Comparison of ENCODE assay signal across 8 mouse cellular contexts in genomic region chr2:45113912-45114311, GRCm38 (mm10). TPM values are rescaled to one million over a fixed set of nuclear protein-coding genes. Genes with fewer than 3 reads are reported as not detected.
A peak's percentile ranks its signal among the peaks of the same experiment; 100 is the strongest.
DNase-seq lines count a peak whose midpoint lies in the region; ATAC-seq and TF ChIP-seq lines count a peak whose summit lies in the region.
"Had no signal": no experiment of that assay in that cellular context is flagged by ENCODE, and none has a peak within 500 bp of the region (broad histone marks: within the 10 kb centered on the region; RNA-seq: fewer than 3 reads in every experiment).

No protein-coding gene starts in this region.

- peak; percentile 18 for DNase-seq in limb, embryonic 14.5 days (ENCODE audit: low spot score)
- DNase-seq in limb, embryonic 10.5 days (ENCODE audit: low spot score), result no peak
- DNase-seq in adrenal gland, adult 2 months, result no peak
- no peak for DNase-seq in spleen, postnatal 10 days (ENCODE audit: low spot score in 2 of 2)
- DNase-seq: thymus, postnatal 36 days had no signal

- no peak overlapping the region for H3K4me2 ChIP-seq in limb, embryonic 14.5 days (replicated peaks; ENCODE audit: low read depth, low read length, severe bottlenecking)
- H3K4me2 ChIP-seq in embryonic facial prominence, embryonic 15.5 days (replicated peaks), result peak overlapping the region; percentile 56
- peak overlapping the region; percentile 45; the same call in 1 of the 2 replicates for H3K4me2 ChIP-seq in intestine, embryonic 15.5 days (replicated peaks)
- H3K4me2 ChIP-seq in neural tube, embryonic 15.5 days, result peak overlapping the region; percentile 84

- ATAC-seq in limb, embryonic 14.5 days (ENCODE audit: low FRiP score, low read depth), result no peak
- no peak for ATAC-seq in embryonic facial prominence, embryonic 15.5 days (ENCODE audit: insufficient number of reproducible peaks, low FRiP score, low TSS enrichment, low read depth)
- ATAC-seq in intestine, embryonic 15.5 days, result no peak
- ATAC-seq in neural tube, embryonic 15.5 days (ENCODE audit: low FRiP score), result no peak

- H3K9ac ChIP-seq in limb, embryonic 14.5 days (ENCODE audit: low read depth, low read length, severe bottlenecking), result no peak overlapping the region
- no peak overlapping the region for H3K9ac ChIP-seq in embryonic facial prominence, embryonic 15.5 days
- H3K9ac ChIP-seq in intestine, embryonic 15.5 days, result no peak overlapping the region
- no peak overlapping the region for H3K9ac ChIP-seq in neural tube, embryonic 15.5 days (replicated peaks)

- TF ChIP-seq POLR2A in limb, embryonic 14.5 days (IDR thresholded peaks at IDR 0.05; ENCODE audit: borderline replicate concordance, extremely low read depth, insufficient read depth, insufficient read length), result no peak

- 0 out of 2 replicates have a peak, but pooled peaks cover 4% of the 10 kb centered on the region for H3K4me1 ChIP-seq in limb, embryonic 14.5 days (ENCODE audit: control insufficient read depth, insufficient read depth, low read length)
- peaks cover 71% of the 10 kb centered on the region for H3K4me1 ChIP-seq in limb, embryonic 10.5 days
- peaks cover 5% of the 10 kb centered on the region; the same call in 1 of the 2 replicates for H3K4me1 ChIP-seq in embryonic facial prominence, embryonic 15.5 days
- H3K4me1 ChIP-seq in intestine, embryonic 15.5 days (replicated peaks), result peaks cover 6% of the 10 kb centered on the region; the same call in 1 of the 2 replicates
- H3K4me1 ChIP-seq in neural tube, embryonic 15.5 days, result peaks cover 36% of the 10 kb centered on the region

- 21% methylated on average over 3 of the region's 3 CpGs for WGBS in limb, embryonic 14.5 days
- WGBS in limb, embryonic 10.5 days, result 13% methylated on average over 3 of the region's 3 CpGs
- 18% methylated on average over 3 of the region's 3 CpGs for WGBS in embryonic facial prominence, embryonic 15.5 days
- WGBS in intestine, embryonic 15.5 days, result 40% methylated on average over 3 of the region's 3 CpGs
- 17% methylated on average over 3 of the region's 3 CpGs for WGBS in neural tube, embryonic 15.5 days

- no peak overlapping the region for H3K4me3 ChIP-seq in limb, embryonic 14.5 days (replicated peaks; ENCODE audit: low read length)
- H3K4me3 ChIP-seq in limb, embryonic 10.5 days, result no peak overlapping the region
- H3K4me3 ChIP-seq in embryonic facial prominence, embryonic 15.5 days (replicated peaks), result no peak overlapping the region; the same call in 1 of the 2 replicates
- no peak overlapping the region for H3K4me3 ChIP-seq in intestine, embryonic 15.5 days (replicated peaks)
- H3K4me3 ChIP-seq in neural tube, embryonic 15.5 days (replicated peaks), result peak overlapping the region; percentile 71; the same call in 1 of the 2 replicates

- H3K36me3 ChIP-seq in limb, embryonic 14.5 days (ENCODE audit: control insufficient read depth, insufficient read depth, low read length), result no peaks in the 10 kb centered on the region
- no peaks in the 10 kb centered on the region for H3K36me3 ChIP-seq in limb, embryonic 10.5 days
- H3K36me3 ChIP-seq in embryonic facial prominence, embryonic 15.5 days, result no peaks in the 10 kb centered on the region
- no peaks in the 10 kb centered on the region for H3K36me3 ChIP-seq in intestine, embryonic 15.5 days
- H3K36me3 ChIP-seq in neural tube, embryonic 15.5 days, result no peaks in the 10 kb centered on the region

- no peaks in the 10 kb centered on the region for H3K9me3 ChIP-seq in limb, embryonic 14.5 days (ENCODE audit: control insufficient read depth, low read length)
- no peaks in the 10 kb centered on the region for H3K9me3 ChIP-seq in limb, embryonic 10.5 days (replicated peaks)
- H3K9me3 ChIP-seq in embryonic facial prominence, embryonic 15.5 days (replicated peaks), result no peaks in the 10 kb centered on the region
- no peaks in the 10 kb centered on the region for H3K9me3 ChIP-seq in intestine, embryonic 15.5 days
- H3K9me3 ChIP-seq in neural tube, embryonic 15.5 days (replicated peaks), result no peaks in the 10 kb centered on the region

- H3K27ac ChIP-seq in limb, embryonic 14.5 days (replicated peaks; ENCODE audit: low read depth, low read length), result no peak overlapping the region
- no peak overlapping the region for H3K27ac ChIP-seq in limb, embryonic 10.5 days
- H3K27ac ChIP-seq in embryonic facial prominence, embryonic 15.5 days (replicated peaks), result peak overlapping the region; percentile 85
- H3K27ac ChIP-seq in intestine, embryonic 15.5 days, result no peak overlapping the region; the same call in 1 of the 2 replicates
- peak overlapping the region; percentile 70 for H3K27ac ChIP-seq in neural tube, embryonic 15.5 days (replicated peaks)

- peaks cover 41% of the 10 kb centered on the region for H3K27me3 ChIP-seq in limb, embryonic 14.5 days (ENCODE audit: control insufficient read depth, insufficient read depth, low read length)
- H3K27me3 ChIP-seq in limb, embryonic 10.5 days (ENCODE audit: low read depth, poor library complexity, severe bottlenecking), result peaks cover 46% of the 10 kb centered on the region
- H3K27me3 ChIP-seq in embryonic facial prominence, embryonic 15.5 days, result peaks cover 3% of the 10 kb centered on the region; the same call in 1 of the 2 replicates
- H3K27me3 ChIP-seq in intestine, embryonic 15.5 days (replicated peaks), result peaks cover 12% of the 10 kb centered on the region; the same call in 1 of the 2 replicates
- no peaks in the 10 kb centered on the region for H3K27me3 ChIP-seq in neural tube, embryonic 15.5 days (replicated peaks)

RNA-seq across cellular contexts. Expression of gene Zeb2, which starts 3.3 kb away (rescaled TPM):
- polyA plus RNA-seq in limb, embryonic 14.5 days (2012; rRNA removed), result 25.2 and 27.2 TPM in 2 replicates
- polyA plus RNA-seq in limb, embryonic 14.5 days (2014; fragmentation: Nextera tagmentation; extraction: Ambion mirVana), result 39.8 and 43.9 TPM in 2 replicates
- 5.3 and 5.4 TPM in 2 replicates for polyA plus RNA-seq in limb, embryonic 10.5 days (2016; fragmentation: Nextera tagmentation; extraction: Ambion mirVana)
- polyA plus RNA-seq in embryonic facial prominence, embryonic 15.5 days (2015; fragmentation: Nextera tagmentation; extraction: Ambion mirVana), result 69.8 and 71.2 TPM in 2 replicates
- polyA plus RNA-seq in intestine, embryonic 15.5 days (2015; fragmentation: Nextera tagmentation; extraction: Ambion mirVana), result 34.5 and 37.4 TPM in 2 replicates
- 40.5 and 41.1 TPM in 2 replicates for polyA plus RNA-seq in neural tube, embryonic 15.5 days (2015; fragmentation: Nextera tagmentation; extraction: Ambion mirVana)
- 100 to 1,000 TPM; 162 to 223 TPM for total RNA-seq in adrenal gland, adult 2 months (2021)
- 9.8 and 12.4 TPM in 2 replicates for polyA plus RNA-seq in adrenal gland, adult 2 months (2012; rRNA removed)

Comparison
In these comparisons a context has a peak if more than half of its experiments do, and no peak if none do; other contexts are left out.
1. H3K27ac ChIP-seq: peak in embryonic facial prominence, embryonic 15.5 days (single experiment) and neural tube, embryonic 15.5 days (single experiment); none in limb, embryonic 14.5 days (single experiment), limb, embryonic 10.5 days (single experiment) and intestine, embryonic 15.5 days (single experiment).